Mouse (Mus musculus): ENCODE measurements at regions not wholly inside any gene's neighbourhood (a gene's known extent, or its start where the extent isn't known, plus 50 kb on each side); places are given as distances from the start of the nearest gene placed in this dataset.
A peak's percentile ranks its signal among the peaks of the same experiment; 100 is the strongest.

GRCm38 (mm10) chr2:80902050-80902449 lies 285.0 kb downstream of the Nup35 start:
- 79% methylated on average over 3 of the region's 3 CpGs for WGBS
- Histone ChIP-seq H3K27ac (ENCODE audit: low read depth) (no peak overlapping the region), H3K9ac (ENCODE audit: low read length) (no peak overlapping the region), H3K4me2 (ENCODE audit: low read length) (no peak overlapping the region), H3K9me3 (ENCODE audit: control insufficient read depth, low read length) (no peaks in the 10 kb centered on the region), H3K4me3 (ENCODE audit: low read depth, low read length) (no peak overlapping the region), H3K36me3 (ENCODE audit: control insufficient read depth, insufficient read depth, low read length) (no peaks in the 10 kb centered on the region), H3K27me3 (replicated peaks; ENCODE audit: control insufficient read depth, insufficient read depth, low read length) (no peaks in the 10 kb centered on the region), H3K4me1 (replicated peaks; ENCODE audit: control insufficient read depth, insufficient read depth, low read length) (no peaks in the 10 kb centered on the region)
- ATAC-seq (replicated peaks; ENCODE audit: low FRiP score, low TSS enrichment, low read depth) (no peak), DNase-seq (ENCODE audit: low spot score) (no peak)

- WGBS = 93% methylated on average over 2 of the region's 2 CpGs
Observed at GRCm38 (mm10) chr2:80913478-80913877, 296.4 kb downstream of the Nup35 start.

GRCm38 (mm10) chr2:80945521-80945920 lies 328.5 kb downstream of the Nup35 start:
- no peak overlapping the region for H3K4me3 ChIP-seq (ENCODE audit: low read depth, low read length)
- ATAC-seq (replicated peaks; ENCODE audit: low FRiP score, low TSS enrichment, low read depth) = no peak

More at GRCm38 (mm10) chr2:80913478-80913877, 296.4 kb downstream of the Nup35 start:
- Histone ChIP-seq H3K27me3 (replicated peaks; ENCODE audit: control insufficient read depth, insufficient read depth, low read length) (no peaks in the 10 kb centered on the region), H3K4me3 (ENCODE audit: low read depth, low read length) (no peak overlapping the region), H3K9me3 (ENCODE audit: control insufficient read depth, low read length) (no peaks in the 10 kb centered on the region), H3K9ac (ENCODE audit: low read length) (no peak overlapping the region), H3K4me1 (replicated peaks; ENCODE audit: control insufficient read depth, insufficient read depth, low read length) (no peaks in the 10 kb centered on the region), H3K4me2 (ENCODE audit: low read length) (no peak overlapping the region), H3K27ac (ENCODE audit: low read depth) (no peak overlapping the region), H3K36me3 (ENCODE audit: control insufficient read depth, insufficient read depth, low read length) (no peaks in the 10 kb centered on the region)
- ATAC-seq (replicated peaks; ENCODE audit: low FRiP score, low TSS enrichment, low read depth) (no peak), DNase-seq (ENCODE audit: low spot score) (no peak)

GRCm38 (mm10) chr2:80966766-80967165 lies 349.7 kb downstream of the Nup35 start:
- DNase-seq (ENCODE audit: low spot score) = no peak
- H3K27ac ChIP-seq (ENCODE audit: low read depth) = no peak overlapping the region
- H3K27me3 ChIP-seq (replicated peaks; ENCODE audit: control insufficient read depth, insufficient read depth, low read length) = no peaks in the 10 kb centered on the region
- no peaks in the 10 kb centered on the region; the same call in 1 of the 2 replicates for H3K4me1 ChIP-seq (replicated peaks; ENCODE audit: control insufficient read depth, insufficient read depth, low read length)
- H3K9me3 ChIP-seq (ENCODE audit: control insufficient read depth, low read length) = no peaks in the 10 kb centered on the region
- no peak overlapping the region for H3K4me3 ChIP-seq (ENCODE audit: low read depth, low read length)
- no peak overlapping the region for H3K9ac ChIP-seq (ENCODE audit: low read length)
- H3K36me3 ChIP-seq (ENCODE audit: control insufficient read depth, insufficient read depth, low read length) = no peaks in the 10 kb centered on the region
- no peak overlapping the region for H3K4me2 ChIP-seq (ENCODE audit: low read length)
- no peak for ATAC-seq (replicated peaks; ENCODE audit: low FRiP score, low TSS enrichment, low read depth)
- WGBS = 89% methylated on average over 5 of the region's 5 CpGs

More at GRCm38 (mm10) chr2:80945521-80945920, 328.5 kb downstream of the Nup35 start:
- Histone ChIP-seq H3K27me3 (replicated peaks; ENCODE audit: control insufficient read depth, insufficient read depth, low read length) (no peaks in the 10 kb centered on the region), H3K4me2 (ENCODE audit: low read length) (no peak overlapping the region), H3K36me3 (ENCODE audit: control insufficient read depth, insufficient read depth, low read length) (no peaks in the 10 kb centered on the region), H3K9me3 (ENCODE audit: control insufficient read depth, low read length) (no peaks in the 10 kb centered on the region), H3K4me1 (replicated peaks; ENCODE audit: control insufficient read depth, insufficient read depth, low read length) (no peaks in the 10 kb centered on the region), H3K27ac (ENCODE audit: low read depth) (no peak overlapping the region), H3K9ac (ENCODE audit: low read length) (no peak overlapping the region)
- 90% methylated on average over 3 of the region's 3 CpGs for WGBS
- no peak for DNase-seq (ENCODE audit: low spot score)

- Histone ChIP-seq H3K4me3 (ENCODE audit: low read depth, low read length) (no peak overlapping the region), H3K4me2 (ENCODE audit: low read length) (no peak overlapping the region), H3K36me3 (ENCODE audit: control insufficient read depth, insufficient read depth, low read length) (no peaks in the 10 kb centered on the region), H3K9me3 (ENCODE audit: control insufficient read depth, low read length) (no peaks in the 10 kb centered on the region), H3K9ac (ENCODE audit: low read length) (no peak overlapping the region), H3K27ac (ENCODE audit: low read depth) (no peak overlapping the region), H3K27me3 (replicated peaks; ENCODE audit: control insufficient read depth, insufficient read depth, low read length) (no peaks in the 10 kb centered on the region), H3K4me1 (replicated peaks; ENCODE audit: control insufficient read depth, insufficient read depth, low read length) (no peaks in the 10 kb centered on the region; the same call in 1 of the 2 replicates)
- DNase-seq (ENCODE audit: low spot score) (no peak), ATAC-seq (replicated peaks; ENCODE audit: low FRiP score, low TSS enrichment, low read depth) (no peak)
- WGBS = 89% methylated on average over 11 of the region's 11 CpGs
Observed at GRCm38 (mm10) chr2:80967260-80967659, 350.2 kb downstream of the Nup35 start.

GRCm38 (mm10) chr2:80969354-80969753 lies 352.3 kb downstream of the Nup35 start:
- Histone ChIP-seq H3K9ac (ENCODE audit: low read length) (no peak overlapping the region), H3K27ac (ENCODE audit: low read depth) (no peak overlapping the region; the same call in 1 of the 2 replicates), H3K4me1 (replicated peaks; ENCODE audit: control insufficient read depth, insufficient read depth, low read length) (no peaks in the 10 kb centered on the region; the same call in 1 of the 2 replicates), H3K36me3 (ENCODE audit: control insufficient read depth, insufficient read depth, low read length) (no peaks in the 10 kb centered on the region), H3K9me3 (ENCODE audit: control insufficient read depth, low read length) (no peaks in the 10 kb centered on the region), H3K4me2 (ENCODE audit: low read length) (no peak overlapping the region), H3K4me3 (ENCODE audit: low read depth, low read length) (no peak overlapping the region), H3K27me3 (replicated peaks; ENCODE audit: control insufficient read depth, insufficient read depth, low read length) (no peaks in the 10 kb centered on the region)
- ATAC-seq (replicated peaks; ENCODE audit: low FRiP score, low TSS enrichment, low read depth) (no peak), DNase-seq (ENCODE audit: low spot score) (peak; percentile 58)
- WGBS = 30% methylated on average over 5 of the region's 5 CpGs

GRCm38 (mm10) chr2:80973217-80973616 lies 356.2 kb downstream of the Nup35 start:
- H3K27me3 ChIP-seq (replicated peaks; ENCODE audit: control insufficient read depth, insufficient read depth, low read length) = no peaks in the 10 kb centered on the region
- ATAC-seq (replicated peaks; ENCODE audit: low FRiP score, low TSS enrichment, low read depth) (no peak), DNase-seq (ENCODE audit: low spot score) (no peak)
- H3K9me3 ChIP-seq (ENCODE audit: control insufficient read depth, low read length) = peaks cover 4% of the 10 kb centered on the region; the same call in 1 of the 2 replicates
- H3K4me1 ChIP-seq (replicated peaks; ENCODE audit: control insufficient read depth, insufficient read depth, low read length) = no peaks in the 10 kb centered on the region; the same call in 1 of the 2 replicates
- WGBS = 83% methylated on average over 2 of the region's 2 CpGs
- no peak overlapping the region for H3K4me3 ChIP-seq (ENCODE audit: low read depth, low read length)
- no peak overlapping the region for H3K4me2 ChIP-seq (ENCODE audit: low read length)
- H3K9ac ChIP-seq (ENCODE audit: low read length) = no peak overlapping the region
- H3K27ac ChIP-seq (ENCODE audit: low read depth) = no peak overlapping the region
- no peaks in the 10 kb centered on the region for H3K36me3 ChIP-seq (ENCODE audit: control insufficient read depth, insufficient read depth, low read length)

- ATAC-seq (replicated peaks; ENCODE audit: low FRiP score, low TSS enrichment, low read depth) (no peak), DNase-seq (ENCODE audit: low spot score) (no peak)
- WGBS = 95% methylated on average over 1 of the region's 1 CpGs
- H3K9me3 ChIP-seq (ENCODE audit: control insufficient read depth, low read length) = no peaks in the 10 kb centered on the region
- no peak overlapping the region for H3K4me3 ChIP-seq (ENCODE audit: low read depth, low read length)
- no peaks in the 10 kb centered on the region for H3K4me1 ChIP-seq (replicated peaks; ENCODE audit: control insufficient read depth, insufficient read depth, low read length)
- no peak overlapping the region for H3K9ac ChIP-seq (ENCODE audit: low read length)
- no peak overlapping the region for H3K4me2 ChIP-seq (ENCODE audit: low read length)
- no peaks in the 10 kb centered on the region for H3K27me3 ChIP-seq (replicated peaks; ENCODE audit: control insufficient read depth, insufficient read depth, low read length)
- no peak overlapping the region for H3K27ac ChIP-seq (ENCODE audit: low read depth)
- H3K36me3 ChIP-seq (ENCODE audit: control insufficient read depth, insufficient read depth, low read length) = no peaks in the 10 kb centered on the region
Observed at GRCm38 (mm10) chr2:80998296-80998695, 381.3 kb downstream of the Nup35 start.

- H3K4me2 ChIP-seq (ENCODE audit: low read length) = no peak overlapping the region
- H3K4me3 ChIP-seq (ENCODE audit: low read depth, low read length) = no peak overlapping the region
- H3K27ac ChIP-seq (ENCODE audit: low read depth) = no peak overlapping the region
- H3K36me3 ChIP-seq (ENCODE audit: control insufficient read depth, insufficient read depth, low read length) = no peaks in the 10 kb centered on the region
- H3K9me3 ChIP-seq (ENCODE audit: control insufficient read depth, low read length) = no peaks in the 10 kb centered on the region
- H3K4me1 ChIP-seq (replicated peaks; ENCODE audit: control insufficient read depth, insufficient read depth, low read length) = no peaks in the 10 kb centered on the region
- no peak overlapping the region for H3K9ac ChIP-seq (ENCODE audit: low read length)
- no peak for ATAC-seq (replicated peaks; ENCODE audit: low FRiP score, low TSS enrichment, low read depth)
- DNase-seq (ENCODE audit: low spot score) = no peak
- no peaks in the 10 kb centered on the region for H3K27me3 ChIP-seq (replicated peaks; ENCODE audit: control insufficient read depth, insufficient read depth, low read length)
- WGBS = 85% methylated on average over 11 of the region's 11 CpGs
Observed at GRCm38 (mm10) chr2:81007071-81007470, 390.0 kb downstream of the Nup35 start.

Data from intestine, embryonic 14.5 days (tissue).